Mouse (Mus musculus) liver, postnatal 0 days (tissue): ENCODE results near the gene Crybg2.

Source experiments
- CTCF ChIP-seq: sonication (generic); IDR thresholded peaks from 2 replicates; pipeline ENCODE4 v1.5.1; 2016; ENCODE audit warnings: antibody characterized with exemption, low read depth
- EP300 ChIP-seq: IDR thresholded peaks from 2 replicates; pipeline ENCODE4 v1.6.1; 2016; ENCODE audit warnings: antibody characterized with exemption, low read depth, mild to moderate bottlenecking

DNA sequence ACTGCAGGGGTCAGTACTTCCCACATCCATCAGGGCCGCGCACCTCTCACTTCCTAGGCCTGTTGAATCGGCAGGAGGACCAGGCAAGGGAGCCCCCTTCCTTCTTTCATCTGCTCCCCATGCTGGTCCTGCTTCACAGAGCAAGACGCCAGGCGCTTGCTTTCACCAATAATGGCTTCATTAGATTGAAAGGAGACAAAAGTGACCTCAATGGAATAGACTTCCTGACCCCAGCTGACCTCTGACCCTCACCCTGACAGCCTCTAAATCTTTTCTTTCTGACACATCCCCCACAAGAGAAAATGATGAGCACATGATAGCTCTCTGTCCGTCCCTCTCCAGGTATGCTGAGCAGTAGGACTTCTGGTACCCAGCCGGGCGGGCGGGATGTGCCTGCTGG lies 34.8 kb upstream of the Crybg2 start:
- no peak for TF ChIP-seq CTCF
- TF ChIP-seq EP300 = no peak
